Comparison of ENCODE assay signal across 14 mouse cellular contexts in genomic region chr5:141677841-141678240, GRCm38 (mm10).
DNase-seq lines count a peak whose midpoint lies in the region.
"Had no signal": no experiment of that assay in that cellular context is flagged by ENCODE, and none has a peak within 500 bp of the region (broad histone marks: within the 10 kb centered on the region; RNA-seq: fewer than 3 reads in every experiment).

No protein-coding gene starts in this region.

- peak; percentile 66 to 81 for DNase-seq in adrenal gland, adult (ENCODE audit: inconsistent age in 2 of 2, low spot score in 1 of 2)
- no peak for DNase-seq in adrenal gland, postnatal 4 days (ENCODE audit: low spot score in 2 of 2)
- DNase-seq in adrenal gland, postnatal 10 days: peak; percentile 34
- peak; percentile 36 for DNase-seq in adrenal gland, postnatal 25 days
- DNase-seq in right cerebral cortex, postnatal 10 days (ENCODE audit: low spot score in 2 of 2): no peak
- DNase-seq in layer of hippocampus, adult 18-20 months (ENCODE audit: low spot score in 2 of 2): no peak
- DNase-seq in kidney, adult 9 months: no peak
- DNase-seq: B cell, adult 2 months; cerebellum, adult 11-12 months; cerebellum, adult 2 months; cerebellum, adult 9-10 months; cerebellum, postnatal 10 days; cerebellum, postnatal 25 days; forebrain, postnatal 0 days had no signal

Comparison
In these comparisons a context has a peak if more than half of its experiments do, and no peak if none do; other contexts are left out.
1. DNase-seq: peak in adrenal gland, adult (2 of 2), adrenal gland, postnatal 10 days (single experiment) and adrenal gland, postnatal 25 days (single experiment); none in adrenal gland, postnatal 4 days (0 of 2), right cerebral cortex, postnatal 10 days (0 of 2), layer of hippocampus, adult 18-20 months (0 of 2) and kidney, adult 9 months (single experiment).